ENCODE assay signal across 8 mouse cellular contexts in the genomic region with DNA sequence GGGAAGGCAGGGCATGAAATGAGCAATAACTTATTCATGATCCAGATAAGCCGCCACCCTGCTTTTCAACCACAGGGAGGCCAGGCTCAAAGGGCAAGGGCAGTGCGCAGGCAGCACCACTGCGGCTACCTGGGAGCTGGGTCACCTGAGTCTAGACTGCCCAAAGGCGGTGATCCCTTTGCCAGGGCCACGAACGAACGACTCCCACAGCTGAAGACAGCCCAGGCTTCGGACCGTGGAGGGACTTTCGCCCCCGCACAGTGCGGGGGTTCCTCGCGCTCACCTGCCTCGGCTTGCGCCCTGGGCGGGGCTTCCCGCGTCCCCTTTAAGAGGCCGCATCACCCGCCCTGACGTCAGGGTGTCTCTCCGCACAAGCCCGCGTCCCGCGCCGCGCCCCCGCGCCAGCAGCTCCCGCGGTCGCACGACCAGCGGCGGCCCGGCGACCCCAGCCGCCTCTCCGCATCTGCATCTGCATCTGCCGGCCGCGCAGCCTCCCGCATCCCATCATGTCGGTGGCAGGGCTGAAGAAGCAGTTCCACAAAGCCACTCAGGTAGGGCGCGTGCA. TPM values are rescaled to one million over a fixed set of nuclear protein-coding genes. Genes with fewer than 3 reads are reported as not detected.
DNase-seq lines count a peak whose midpoint lies in the region; ATAC-seq and TF ChIP-seq lines count a peak whose summit lies in the region.

A gene (plus strand): TSS at position 56 of the 565 bp plus-strand sequence.

- no peaks in the 10 kb centered on the region for H3K27me3 ChIP-seq in ES-Bruce4 (ENCODE audit: control insufficient read depth, insufficient read depth, low read length, poor library complexity, severe bottlenecking)
- peaks cover 73% of the 10 kb centered on the region for H3K27me3 ChIP-seq in forebrain, embryonic 10.5 days (ENCODE audit: poor library complexity, severe bottlenecking)
- peaks cover 15% of the 10 kb centered on the region; the same call in 1 of the 2 replicates for H3K27me3 ChIP-seq in hindbrain, embryonic 11.5 days (ENCODE audit: control insufficient read depth, insufficient read depth, low read length)
- peaks cover 16% of the 10 kb centered on the region for H3K27me3 ChIP-seq in lung, postnatal 0 days (replicated peaks; ENCODE audit: insufficient read depth, low read length)

- H3K4me3 ChIP-seq in ES-Bruce4 (ENCODE audit: low read depth, low read length) = peak within 1 kb of the TSS; percentile 63
- peak within 1 kb of the TSS; percentile 82 for H3K4me3 ChIP-seq in forebrain, embryonic 10.5 days
- H3K4me3 ChIP-seq in hindbrain, embryonic 11.5 days (ENCODE audit: low read depth, low read length) = peak within 1 kb of the TSS; percentile 72
- H3K4me3 ChIP-seq in lung, postnatal 0 days (ENCODE audit: low read depth, low read length) = peak within 1 kb of the TSS; percentile 57

- ATAC-seq in hindbrain, embryonic 11.5 days (ENCODE audit: low FRiP score) = peak; percentile 92
- peak; percentile 83 for ATAC-seq in lung, postnatal 0 days

- TF ChIP-seq EP300 in ES-Bruce4 (IDR thresholded peaks at IDR 0.05; ENCODE audit: insufficient read depth, low read depth, low read length) = no peak
- TF ChIP-seq EP300 in lung, postnatal 0 days (IDR thresholded peaks at IDR 0.05) = no peak

- peak; percentile 12 for TF ChIP-seq POLR2A in ES-Bruce4 (IDR thresholded peaks at IDR 0.05; ENCODE audit: insufficient read depth, low read length)

- peak in 1 of 2 experiments; percentile 10 for DNase-seq in adrenal gland, postnatal 4 days (ENCODE audit: low spot score in 2 of 2)
- peak; percentile 17 for DNase-seq in forebrain, embryonic 10.5 days (ENCODE audit: extremely low spot score, low spot score)
- peak; percentile 77 for DNase-seq in hindbrain, embryonic 11.5 days (ENCODE audit: low spot score)
- peak; percentile 74 for DNase-seq in layer of hippocampus, postnatal 14 days (ENCODE audit: low spot score in 2 of 2)
- peak; percentile 52 for DNase-seq in lung, postnatal 0 days (ENCODE audit: low spot score)
- DNase-seq in right cerebral cortex, postnatal 10 days (ENCODE audit: low spot score in 2 of 2) = peak; percentile 84 to 88
- DNase-seq in B cell, adult 2 months = no peak

- WGBS in forebrain, embryonic 10.5 days = under 1% methylated on average over 48 of the region's 48 CpGs
- 1% methylated on average over 33 of the region's 48 CpGs for WGBS in hindbrain, embryonic 11.5 days
- 1% methylated on average over 48 of the region's 48 CpGs for WGBS in lung, postnatal 0 days

- H3K27ac ChIP-seq in ES-Bruce4 (ENCODE audit: insufficient read depth, low read length) = no peak within 1 kb of the TSS
- peak within 1 kb of the TSS; percentile 79 for H3K27ac ChIP-seq in forebrain, embryonic 10.5 days
- no peak within 1 kb of the TSS; the same call in 1 of the 2 replicates for H3K27ac ChIP-seq in hindbrain, embryonic 11.5 days (ENCODE audit: low read depth, low read length)
- no peak within 1 kb of the TSS for H3K27ac ChIP-seq in lung, postnatal 0 days (ENCODE audit: low read length)

- peaks cover 1% of the 10 kb centered on the region for H3K4me1 ChIP-seq in ES-Bruce4 (ENCODE audit: control insufficient read depth, insufficient read depth, low read length)
- H3K4me1 ChIP-seq in forebrain, embryonic 10.5 days = peaks cover 14% of the 10 kb centered on the region
- H3K4me1 ChIP-seq in hindbrain, embryonic 11.5 days (replicated peaks; ENCODE audit: control insufficient read depth, insufficient read depth, low read length) = no peaks in the 10 kb centered on the region
- 0 out of 2 replicates have a peak, but pooled peaks cover 2% of the 10 kb centered on the region for H3K4me1 ChIP-seq in lung, postnatal 0 days (ENCODE audit: insufficient read depth, low read depth, low read length)

- H3K9me3 ChIP-seq in ES-Bruce4 (replicated peaks; ENCODE audit: control insufficient read depth, insufficient read depth, low read length, poor library complexity, severe bottlenecking) = no peaks in the 10 kb centered on the region
- no peaks in the 10 kb centered on the region for H3K9me3 ChIP-seq in forebrain, embryonic 10.5 days
- no peaks in the 10 kb centered on the region for H3K9me3 ChIP-seq in hindbrain, embryonic 11.5 days (ENCODE audit: control insufficient read depth, low read length)
- H3K9me3 ChIP-seq in lung, postnatal 0 days (ENCODE audit: low read length) = no peaks in the 10 kb centered on the region

- H3K9ac ChIP-seq in ES-Bruce4 (ENCODE audit: low read depth, poor library complexity, severe bottlenecking) = peak within 1 kb of the TSS; percentile 70
- H3K9ac ChIP-seq in hindbrain, embryonic 11.5 days (ENCODE audit: low read depth, low read length) = peak within 1 kb of the TSS; percentile 62
- H3K9ac ChIP-seq in lung, postnatal 0 days (replicated peaks; ENCODE audit: low read depth) = 0 out of 2 replicates have a peak within 1 kb of the TSS, but pooled peaks have one; percentile 20

- no peak for TF ChIP-seq CTCF in ES-Bruce4 (IDR thresholded peaks at IDR 0.05; ENCODE audit: low read depth, low read length)
- TF ChIP-seq CTCF in lung, postnatal 0 days (IDR thresholded peaks at IDR 0.05) = peak; percentile 33; the same call in 1 of the 2 replicates

- H3K36me3 ChIP-seq in ES-Bruce4 (ENCODE audit: control insufficient read depth, insufficient read depth, low read length, poor library complexity, severe bottlenecking) = no peaks in the 10 kb centered on the region
- H3K36me3 ChIP-seq in forebrain, embryonic 10.5 days (replicated peaks) = no peaks in the 10 kb centered on the region
- H3K36me3 ChIP-seq in hindbrain, embryonic 11.5 days (ENCODE audit: control insufficient read depth, insufficient read depth, low read length) = no peaks in the 10 kb centered on the region
- no peaks in the 10 kb centered on the region for H3K36me3 ChIP-seq in lung, postnatal 0 days (ENCODE audit: insufficient read depth, low read length)

- H3K4me2 ChIP-seq in hindbrain, embryonic 11.5 days (replicated peaks; ENCODE audit: low read depth, low read length) = peak within 1 kb of the TSS; percentile 63
- H3K4me2 ChIP-seq in lung, postnatal 0 days (replicated peaks; ENCODE audit: low read depth, low read length) = peak within 1 kb of the TSS; percentile 85

RNA-seq across cellular contexts. Expression of the gene that starts here (rescaled TPM):
- polyA plus RNA-seq in ES-Bruce4 (2011; ENCODE audit: insufficient read depth, insufficient read length, low read depth, missing spikeins) = 18.6 TPM in 2 replicates
- 10 to 100 TPM; 13.0 to 16.5 TPM for total RNA-seq in adrenal gland, postnatal 4 days (2021)
- polyA plus RNA-seq in forebrain, embryonic 10.5 days (2016; fragmentation: Nextera tagmentation; extraction: Ambion mirVana) = 2.0 and 2.6 TPM in 2 replicates
- polyA plus RNA-seq in hindbrain, embryonic 11.5 days (2014; fragmentation: Nextera tagmentation; extraction: Ambion mirVana) = 12.9 and 15.1 TPM in 2 replicates
- total RNA-seq in layer of hippocampus, postnatal 14 days (2021) = 100 to 1,000 TPM; 304 to 310 TPM
- 0.70 and 1.2 TPM in 2 replicates for polyA plus RNA-seq in lung, postnatal 0 days (2015; fragmentation: Nextera tagmentation; extraction: Ambion mirVana)

Comparison
In these comparisons a context has a peak if more than half of its experiments do, and no peak if none do; other contexts are left out.
1. RNA of the gene that starts here (total RNA-seq): 304 to 310 TPM in layer of hippocampus, postnatal 14 days; 13.0 to 16.5 TPM in adrenal gland, postnatal 4 days; every median in the first group is over 10 times any median in the second.
2. H3K9ac ChIP-seq: peak in every context shown above with its lines; median percentile 70 in ES-Bruce4; 62 in hindbrain, embryonic 11.5 days; 20 in lung, postnatal 0 days.
3. DNase-seq: peak in forebrain, embryonic 10.5 days (single experiment), hindbrain, embryonic 11.5 days (single experiment), layer of hippocampus, postnatal 14 days (2 of 2), lung, postnatal 0 days (single experiment) and right cerebral cortex, postnatal 10 days (2 of 2); none in B cell, adult 2 months (0 of 2).
4. Peak in every context shown above with its lines, with median percentiles within 50 percentile points of each other: H3K4me3 ChIP-seq.